Comparison of ENCODE assay signal across 16 mouse cellular contexts in genomic region chr6:28986756-28987155, GRCm38 (mm10).
DNase-seq lines count a peak whose midpoint lies in the region.
"Had no signal": no experiment of that assay in that cellular context is flagged by ENCODE, and none has a peak within 500 bp of the region (broad histone marks: within the 10 kb centered on the region; RNA-seq: fewer than 3 reads in every experiment).

No protein-coding gene starts in this region.

- peak; percentile 86 for DNase-seq in adrenal gland, adult 2 months
- DNase-seq in adrenal gland, postnatal 4 days (ENCODE audit: low spot score in 2 of 2), result no peak
- DNase-seq in heart, adult 11 months, result peak; percentile 87
- no peak for DNase-seq in heart, postnatal 4 days
- DNase-seq in adrenal gland, postnatal 10 days, result peak; percentile 54
- peak; percentile 69 to 72 for DNase-seq in adrenal gland, postnatal 36 days
- no peak for DNase-seq in layer of hippocampus, postnatal 36 days
- no peak for DNase-seq in embryo, embryonic 9.5 days (ENCODE audit: extremely low spot score)
- DNase-seq: B cell, adult 2 months; cerebellum, adult 9-10 months; cerebellum, postnatal 14 days; gastrocnemius, adult 2 months; gastrocnemius, postnatal 14 days; heart, adult 2 months; kidney, adult 18-20 months; kidney, adult 9 months had no signal

Comparison
In these comparisons a context has a peak if more than half of its experiments do, and no peak if none do; other contexts are left out.
1. DNase-seq: peak in adrenal gland, adult 2 months (single experiment), heart, adult 11 months (single experiment), adrenal gland, postnatal 10 days (single experiment) and adrenal gland, postnatal 36 days (2 of 2); none in adrenal gland, postnatal 4 days (0 of 2), heart, postnatal 4 days (single experiment), layer of hippocampus, postnatal 36 days (0 of 2) and embryo, embryonic 9.5 days (single experiment).